Mouse (Mus musculus) forebrain, embryonic 10.5 days (tissue): ENCODE data around the gene Lpar1. TPM values are rescaled to one million over a fixed set of nuclear protein-coding genes. Genes with fewer than 3 reads are reported as not detected.

ENCODE experiments used
- DNase-seq: peaks from one replicate; pipeline ENCODE4 v3.0.0-alpha.2; 2017; ENCODE audit warnings: low spot score; ENCODE audit errors: extremely low spot score
- H3K27ac ChIP-seq: fragments of 300-500 bp; sonication (generic); 2 replicates; pipeline ENCODE4 v1.5.1; 2016; ENCODE audit warnings: mild to moderate bottlenecking
- H3K27me3 ChIP-seq: fragments of 300-500 bp; sonication (generic); 2 replicates; pipeline ENCODE4 v1.6.1; 2016; ENCODE audit warnings: mild to moderate bottlenecking; ENCODE audit not compliant: poor library complexity, severe bottlenecking
- H3K36me3 ChIP-seq: fragments of 300-500 bp; sonication (generic); replicated peaks from 2 replicates; pipeline ENCODE4 v1.6.1; 2016; ENCODE audit warnings: mild to moderate bottlenecking, moderate library complexity
- H3K4me1 ChIP-seq: fragments of 300-500 bp; sonication (generic); 2 replicates; pipeline ENCODE4 v1.6.1; 2016
- H3K4me3 ChIP-seq: fragments of 300-500 bp; sonication (generic); 2 replicates; pipeline ENCODE4 v1.5.1; 2016; ENCODE audit warnings: mild to moderate bottlenecking, moderate library complexity
- H3K9me3 ChIP-seq: fragments of 300-500 bp; sonication (generic); 2 replicates; pipeline ENCODE4 v1.6.1; 2016; ENCODE audit warnings: mild to moderate bottlenecking, moderate library complexity
- whole genome bisulfite sequencing: fragments of 180-500 bp; shearing (Covaris S2); methylation state at CpG from one replicate; pipeline ENCODE4 v1.1.7; 2016; 5-methylcytosine and 5-hydroxymethylcytosine counted together
- polyA plus RNA-seq: library from polyadenylated mRNA; unstranded; fragments of >200 nt; fragmentation: Nextera tagmentation; extraction: Ambion mirVana; gene quantifications from 2 replicates; pipeline ENCODE4 v1.2.1, GENCODE M21; 2016

Lpar1 gene
- polyA plus RNA-seq, 1 experiment from 2014 or later, result 60.9 TPM

DNA sequence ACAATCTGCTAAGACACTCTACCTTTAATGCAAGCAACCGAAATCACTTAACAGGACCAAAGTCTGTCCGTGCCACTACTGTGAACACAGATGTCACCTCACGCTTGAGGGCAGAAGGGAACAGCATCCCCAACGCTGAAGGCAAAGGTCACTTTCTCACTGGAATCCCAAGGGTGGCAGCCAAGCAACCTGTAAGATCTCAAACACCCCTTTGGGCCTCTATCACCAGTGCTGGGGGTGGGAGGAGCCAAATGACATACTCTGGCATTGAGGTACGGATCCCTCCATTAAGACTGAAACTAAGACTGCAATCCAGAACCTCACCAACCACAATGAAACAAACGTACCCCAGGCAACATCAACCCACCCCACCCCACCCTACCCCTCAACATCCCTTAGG is 55.0 kb downstream of the Lpar1 start:
- Histone ChIP-seq H3K4me3 (no peak overlapping the region), H3K27me3 (no peaks in the 10 kb centered on the region), H3K36me3 (peaks cover 15% of the 10 kb centered on the region), H3K4me1 (peaks cover 32% of the 10 kb centered on the region), H3K9me3 (no peaks in the 10 kb centered on the region), H3K27ac (no peak overlapping the region)
- WGBS, result 82% methylated on average over 6 of the region's 6 CpGs
- no peak for DNase-seq

DNA sequence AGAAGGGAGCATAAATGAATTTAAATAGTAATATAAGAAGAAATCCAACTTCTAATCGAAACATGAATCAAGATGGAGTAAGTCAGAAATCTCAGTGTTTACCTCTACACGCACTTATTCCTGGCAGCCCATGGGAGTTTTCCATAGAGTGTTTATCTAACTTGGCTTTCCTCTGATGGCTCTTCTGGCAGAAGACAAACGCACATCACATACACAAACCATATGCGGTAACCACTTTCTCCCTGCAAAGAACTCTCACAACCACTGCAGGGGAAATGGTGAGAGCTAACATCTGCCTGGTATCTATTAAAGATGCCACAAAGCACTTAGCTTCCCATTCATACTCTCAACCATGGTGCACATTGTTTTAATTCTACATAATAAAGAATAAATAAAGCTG is 56.4 kb downstream of the Lpar1 start:
- DNase-seq, result no peak
- Histone ChIP-seq H3K27ac (no peak overlapping the region), H3K4me1 (peaks cover 32% of the 10 kb centered on the region), H3K36me3 (peaks cover 2% of the 10 kb centered on the region; the same call in 1 of the 2 replicates), H3K27me3 (no peaks in the 10 kb centered on the region), H3K9me3 (no peaks in the 10 kb centered on the region), H3K4me3 (no peak overlapping the region)
- 79% methylated on average over 4 of the region's 4 CpGs for WGBS

DNA sequence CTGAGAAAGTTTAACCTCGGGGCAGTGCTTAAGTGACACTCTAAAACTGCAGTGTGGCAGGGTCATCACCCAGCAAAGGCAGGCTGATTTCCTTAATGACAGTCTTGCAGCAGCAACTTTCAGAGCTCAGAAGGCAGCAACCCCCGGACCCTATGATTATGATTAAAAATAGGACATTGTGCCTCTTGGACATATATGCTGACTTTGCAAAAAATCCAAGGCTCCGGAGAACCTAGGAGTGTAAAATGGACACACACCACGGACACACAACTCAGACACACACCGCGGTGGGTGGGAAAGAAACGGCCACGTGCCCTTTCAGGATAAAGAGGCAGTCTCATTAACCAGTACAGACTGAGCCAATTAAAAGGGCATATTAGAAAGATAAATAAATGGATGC is 57.0 kb downstream of the Lpar1 start:
- WGBS, result 78% methylated on average over 8 of the region's 8 CpGs
- no peak overlapping the region for H3K27ac ChIP-seq
- H3K9me3 ChIP-seq, result no peaks in the 10 kb centered on the region
- DNase-seq, result no peak
- H3K27me3 ChIP-seq, result no peaks in the 10 kb centered on the region
- H3K4me1 ChIP-seq, result peaks cover 32% of the 10 kb centered on the region
- no peaks in the 10 kb centered on the region for H3K36me3 ChIP-seq
- no peak overlapping the region for H3K4me3 ChIP-seq

GRCm38 (mm10) chr4:58491742-58492141 is 62.0 kb downstream of the Lpar1 start:
- Histone ChIP-seq H3K9me3 (no peaks in the 10 kb centered on the region), H3K27me3 (no peaks in the 10 kb centered on the region), H3K4me1 (no peaks in the 10 kb centered on the region), H3K4me3 (no peak overlapping the region), H3K27ac (no peak overlapping the region), H3K36me3 (peaks cover 13% of the 10 kb centered on the region)
- no peak for DNase-seq
- whole genome bisulfite sequencing, result 83% methylated on average over 3 of the region's 3 CpGs

GRCm38 (mm10) chr4:58490374-58490773 is 63.3 kb downstream of the Lpar1 start:
- H3K4me3 ChIP-seq, result no peak overlapping the region
- no peaks in the 10 kb centered on the region for H3K4me1 ChIP-seq
- peaks cover 27% of the 10 kb centered on the region for H3K36me3 ChIP-seq
- H3K9me3 ChIP-seq, result no peaks in the 10 kb centered on the region
- no peaks in the 10 kb centered on the region for H3K27me3 ChIP-seq
- no peak overlapping the region for H3K27ac ChIP-seq
- 88% methylated on average over 4 of the region's 4 CpGs for WGBS
- no peak for DNase-seq

DNA sequence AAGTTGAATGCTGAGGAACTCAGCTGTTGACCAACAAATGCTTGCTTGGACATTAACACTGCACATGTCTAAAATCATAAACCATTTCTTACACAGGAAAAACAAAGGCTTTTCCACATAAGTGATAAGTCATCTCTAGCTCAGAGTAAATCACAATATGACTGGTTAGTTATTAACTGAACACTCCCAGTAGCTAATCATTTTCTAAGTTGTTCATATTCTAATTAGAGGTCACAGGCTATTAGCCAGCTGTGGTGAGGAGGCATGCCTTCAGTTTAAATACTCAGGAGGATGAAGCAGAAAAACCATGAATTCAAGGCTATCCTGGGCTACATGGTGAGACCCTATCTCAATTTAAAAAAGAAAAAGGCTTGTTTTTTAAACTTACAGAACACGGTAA is 75.1 kb downstream of the Lpar1 start:
- Histone ChIP-seq H3K36me3 (peaks cover 57% of the 10 kb centered on the region), H3K9me3 (peaks cover 6% of the 10 kb centered on the region), H3K27me3 (no peaks in the 10 kb centered on the region), H3K4me1 (no peaks in the 10 kb centered on the region), H3K27ac (no peak overlapping the region), H3K4me3 (no peak overlapping the region)
- no peak for DNase-seq
- 94% methylated on average over 1 of the region's 1 CpGs for WGBS

DNA sequence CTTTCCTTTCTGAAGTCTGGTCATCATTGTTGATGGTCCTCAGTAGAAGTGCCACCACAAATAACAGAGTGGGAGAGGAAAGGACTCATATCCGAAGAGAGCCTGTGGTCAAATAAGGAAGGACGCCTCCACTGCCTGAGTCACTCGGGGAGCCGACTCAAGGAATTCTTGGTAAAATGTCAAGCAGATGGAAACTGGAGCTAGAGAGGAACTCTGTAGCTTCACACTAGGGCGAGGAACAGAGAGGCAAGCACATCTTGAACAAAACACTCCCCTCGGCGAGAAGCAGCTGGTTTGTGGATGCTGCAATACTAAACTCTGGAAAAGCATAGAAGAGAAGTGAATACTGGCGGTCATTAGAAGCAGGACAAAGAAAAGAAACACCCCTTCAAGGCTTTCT is 76.0 kb downstream of the Lpar1 start:
- no peaks in the 10 kb centered on the region for H3K27me3 ChIP-seq
- WGBS, result 92% methylated on average over 8 of the region's 8 CpGs
- H3K4me1 ChIP-seq, result no peaks in the 10 kb centered on the region
- peaks cover under 1% of the 10 kb centered on the region; the same call in 1 of the 2 replicates for H3K9me3 ChIP-seq
- H3K27ac ChIP-seq, result no peak overlapping the region
- H3K36me3 ChIP-seq, result peaks cover 48% of the 10 kb centered on the region
- DNase-seq, result no peak
- H3K4me3 ChIP-seq, result no peak overlapping the region

- H3K27ac ChIP-seq, result no peak overlapping the region
- H3K4me3 ChIP-seq, result no peak overlapping the region
- H3K27me3 ChIP-seq, result no peaks in the 10 kb centered on the region
- 72% methylated on average over 4 of the region's 4 CpGs for WGBS
- H3K9me3 ChIP-seq, result no peaks in the 10 kb centered on the region
- no peak for DNase-seq
- peaks cover 9% of the 10 kb centered on the region for H3K4me1 ChIP-seq
- peaks cover 11% of the 10 kb centered on the region for H3K36me3 ChIP-seq
Observed at GRCm38 (mm10) chr4:58471203-58471910, 82.3 kb downstream of the Lpar1 start.

GRCm38 (mm10) chr4:58469651-58470592 is 83.8 kb downstream of the Lpar1 start:
- peaks cover 4% of the 10 kb centered on the region for H3K36me3 ChIP-seq
- H3K4me1 ChIP-seq, result peaks cover 9% of the 10 kb centered on the region

GRCm38 (mm10) chr4:58469035-58469434 is 84.7 kb downstream of the Lpar1 start:
- 90% methylated on average over 7 of the region's 7 CpGs for WGBS
- Histone ChIP-seq H3K4me3 (no peak overlapping the region), H3K4me1 (peaks cover 14% of the 10 kb centered on the region), H3K9me3 (no peaks in the 10 kb centered on the region), H3K36me3 (no peaks in the 10 kb centered on the region; the same call in 1 of the 2 replicates), H3K27ac (no peak overlapping the region), H3K27me3 (no peaks in the 10 kb centered on the region)
- DNase-seq, result no peak

More at GRCm38 (mm10) chr4:58469651-58470592, 83.8 kb downstream of the Lpar1 start:
- no peak for DNase-seq
- H3K27ac ChIP-seq, result no peak overlapping the region
- H3K27me3 ChIP-seq, result no peaks in the 10 kb centered on the region
- WGBS, result 91% methylated on average over 5 of the region's 5 CpGs
- no peaks in the 10 kb centered on the region for H3K9me3 ChIP-seq
- H3K4me3 ChIP-seq, result no peak overlapping the region

DNA sequence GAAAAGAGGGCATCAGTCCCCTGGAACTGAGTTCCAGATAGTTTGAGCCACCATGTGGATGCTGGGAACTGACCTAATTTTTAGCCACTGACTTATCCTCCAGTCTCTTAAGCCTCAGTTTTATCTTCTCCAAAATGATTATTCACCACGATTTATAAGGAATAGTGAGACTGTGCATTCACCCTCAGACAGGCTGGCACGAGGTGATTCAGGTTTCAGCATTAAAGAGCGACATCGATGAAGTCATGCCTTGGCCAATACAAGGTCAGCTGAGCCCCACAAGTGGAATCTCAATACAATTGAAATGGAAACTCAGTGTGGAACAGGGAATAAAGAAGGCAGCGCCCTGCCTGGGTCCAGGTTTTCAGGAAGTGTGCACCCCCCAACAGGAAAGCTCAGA is 88.1 kb downstream of the Lpar1 start:
- no peak overlapping the region for H3K27ac ChIP-seq
- 91% methylated on average over 5 of the region's 5 CpGs for WGBS

GRCm38 (mm10) chr4:58464390-58465164 is 89.1 kb downstream of the Lpar1 start:
- 93% methylated on average over 13 of the region's 13 CpGs for WGBS
- H3K27ac ChIP-seq, result no peak overlapping the region
- H3K4me3 ChIP-seq, result no peak overlapping the region
- no peak for DNase-seq
- H3K9me3 ChIP-seq, result no peaks in the 10 kb centered on the region
- no peaks in the 10 kb centered on the region for H3K27me3 ChIP-seq
- peaks cover 9% of the 10 kb centered on the region for H3K4me1 ChIP-seq
- no peaks in the 10 kb centered on the region for H3K36me3 ChIP-seq

More for the DNA sequence above, 88.1 kb downstream of the Lpar1 start:
- peaks cover 9% of the 10 kb centered on the region for H3K4me1 ChIP-seq
- no peak overlapping the region for H3K4me3 ChIP-seq
- no peak for DNase-seq
- no peaks in the 10 kb centered on the region for H3K36me3 ChIP-seq
- no peaks in the 10 kb centered on the region for H3K9me3 ChIP-seq
- no peaks in the 10 kb centered on the region for H3K27me3 ChIP-seq
